19 mouse cellular contexts compared by ENCODE assay signal in genomic region chr1:67820092-67820491, GRCm38 (mm10).
DNase-seq lines count a peak whose midpoint lies in the region; ATAC-seq and TF ChIP-seq lines count a peak whose summit lies in the region.
"Had no signal": no experiment of that assay in that cellular context is flagged by ENCODE, and none has a peak within 500 bp of the region (broad histone marks: within the 10 kb centered on the region; RNA-seq: fewer than 3 reads in every experiment).

No protein-coding gene starts in this region.

- no peak overlapping the region for H3K9ac ChIP-seq in embryonic facial prominence, embryonic 11.5 days (replicated peaks; ENCODE audit: low read length)
- H3K9ac ChIP-seq: embryonic facial prominence, embryonic 12.5 days; forebrain, embryonic 13.5 days; forebrain, embryonic 15.5 days; forebrain, postnatal 0 days had no signal

- no peaks in the 10 kb centered on the region for H3K36me3 ChIP-seq in C2C12 (ENCODE audit: control insufficient read depth, insufficient read depth)
- H3K36me3 ChIP-seq in embryonic facial prominence, embryonic 11.5 days (replicated peaks; ENCODE audit: control insufficient read depth, insufficient read depth, low read depth, low read length): no peaks in the 10 kb centered on the region
- H3K36me3 ChIP-seq: embryonic facial prominence, embryonic 12.5 days; forebrain, embryonic 15.5 days had no signal

- H3K79me2 ChIP-seq in C2C12 (ENCODE audit: control insufficient read depth, insufficient read depth): no peaks in the 10 kb centered on the region

- WGBS in embryonic facial prominence, embryonic 11.5 days: 56% methylated on average over 3 of the region's 3 CpGs

- no peaks in the 10 kb centered on the region for H3K9me3 ChIP-seq in embryonic facial prominence, embryonic 11.5 days (replicated peaks; ENCODE audit: control insufficient read depth, low read length)
- H3K9me3 ChIP-seq: embryonic facial prominence, embryonic 12.5 days; forebrain, embryonic 13.5 days; forebrain, embryonic 15.5 days had no signal

- TF ChIP-seq CTCF in C2C12 (IDR thresholded peaks at IDR 0.05; ENCODE audit: control insufficient read depth, insufficient read depth, insufficient read length): no peak

- no peak overlapping the region for H3K27ac ChIP-seq in embryonic facial prominence, embryonic 11.5 days (replicated peaks; ENCODE audit: low read depth, low read length)
- H3K27ac ChIP-seq: embryonic facial prominence, embryonic 12.5 days; forebrain, embryonic 13.5 days; forebrain, embryonic 15.5 days had no signal

- no peaks in the 10 kb centered on the region for H3K27me3 ChIP-seq in C2C12 (ENCODE audit: control insufficient read depth, insufficient read depth, insufficient read length)
- H3K27me3 ChIP-seq in embryonic facial prominence, embryonic 11.5 days (ENCODE audit: control insufficient read depth, insufficient read depth, low read length): no peaks in the 10 kb centered on the region
- H3K27me3 ChIP-seq: embryonic facial prominence, embryonic 12.5 days; forebrain, embryonic 13.5 days; forebrain, embryonic 15.5 days had no signal

- no peaks in the 10 kb centered on the region for H3K4me1 ChIP-seq in embryonic facial prominence, embryonic 11.5 days (ENCODE audit: control insufficient read depth, insufficient read depth, low read length)
- H3K4me1 ChIP-seq: embryonic facial prominence, embryonic 12.5 days; forebrain, embryonic 13.5 days; forebrain, embryonic 15.5 days had no signal

- H3K4me3 ChIP-seq in C2C12 (ENCODE audit: insufficient read depth, poor library complexity, severe bottlenecking): no peak overlapping the region
- no peak overlapping the region for H3K4me3 ChIP-seq in embryonic facial prominence, embryonic 11.5 days (ENCODE audit: low read depth, low read length)
- H3K4me3 ChIP-seq: embryonic facial prominence, embryonic 12.5 days; forebrain, embryonic 13.5 days; forebrain, embryonic 15.5 days had no signal

- no peak overlapping the region for H3ac ChIP-seq in C2C12 (ENCODE audit: control insufficient read depth, insufficient read length, low read depth)

- peak; percentile 7 for DNase-seq in embryo, embryonic 10 days (ENCODE audit: low spot score)
- no peak for DNase-seq in embryo, embryonic 9.5 days (ENCODE audit: extremely low spot score)
- peak; percentile 19 for DNase-seq in embryonic facial prominence, embryonic 11.5 days (ENCODE audit: low spot score)
- no peak for DNase-seq in cerebellum, postnatal 10 days
- DNase-seq: adrenal gland, adult 2 months; adrenal gland, postnatal 10 days; adrenal gland, postnatal 25 days; B cell, adult 2 months; cerebellum, adult 11 months; cerebellum, adult 18-20 months; cerebellum, adult 8-10 months; cerebellum, adult 9-11 months; cerebellum, postnatal 25 days; embryo, embryonic 11 days; forebrain, postnatal 0 days had no signal

- H3K79me3 ChIP-seq in C2C12 (ENCODE audit: low read depth): no peaks in the 10 kb centered on the region

- ATAC-seq in embryonic facial prominence, embryonic 11.5 days (replicated peaks; ENCODE audit: insufficient number of reproducible peaks, low FRiP score, low TSS enrichment, low read depth): no peak
- ATAC-seq: forebrain, embryonic 13.5 days; forebrain, embryonic 15.5 days; forebrain, postnatal 0 days had no signal

- H3K4me2 ChIP-seq in embryonic facial prominence, embryonic 11.5 days (ENCODE audit: low read depth, low read length): no peak overlapping the region
- H3K4me2 ChIP-seq: embryonic facial prominence, embryonic 12.5 days; forebrain, embryonic 13.5 days; forebrain, embryonic 15.5 days had no signal

TF ChIP-seq in C2C12, 6 proteins besides CTCF, POLR2A, EP300 and RAD21:
- TF ChIP-seq MYOG (IDR thresholded peaks at IDR 0.05; ENCODE audit: control insufficient read depth, extremely low read depth, insufficient read length): no peak
- peak; percentile 72 for TF ChIP-seq MYOD1 (IDR thresholded peaks at IDR 0.05; ENCODE audit: control insufficient read depth, insufficient read length, low read depth)
- no peak for TF ChIP-seq FOSL1 (IDR thresholded peaks at IDR 0.05; ENCODE audit: insufficient read depth, low read length, poor library complexity, severe bottlenecking)
- no peak for TF ChIP-seq USF1 (IDR thresholded peaks at IDR 0.05; ENCODE audit: low read depth)
TF ChIP-seq in C2C12: peak in this region for 1.

Comparison
In these comparisons a context has a peak if more than half of its experiments do, and no peak if none do; other contexts are left out.
1. DNase-seq: peak in embryo, embryonic 10 days (single experiment) and embryonic facial prominence, embryonic 11.5 days (single experiment); none in embryo, embryonic 9.5 days (single experiment) and cerebellum, postnatal 10 days (0 of 2).